Mouse (Mus musculus) heart, adult 2 months (tissue): ENCODE data around the gene Chrm1.

Experiments
- CTCF ChIP-seq: fragments of 200-600 bp; IDR thresholded peaks from 2 replicates; pipeline ENCODE4 v1.8.1; 2022; ENCODE audit warnings: antibody characterized with exemption, mild to moderate bottlenecking, moderate library complexity
- EP300 ChIP-seq: fragments of 200-500 bp; IDR thresholded peaks from 2 replicates; pipeline ENCODE4 v1.6.1; 2011; ENCODE audit warnings: low read depth, low read length, control low read depth; ENCODE audit not compliant: insufficient read depth
- POLR2A ChIP-seq: fragments of 200-500 bp; IDR thresholded peaks from 2 replicates; pipeline ENCODE4 v1.6.1; 2011; ENCODE audit warnings: mild to moderate bottlenecking, low read depth, low read length, control low read depth; ENCODE audit not compliant: insufficient read depth

DNA sequence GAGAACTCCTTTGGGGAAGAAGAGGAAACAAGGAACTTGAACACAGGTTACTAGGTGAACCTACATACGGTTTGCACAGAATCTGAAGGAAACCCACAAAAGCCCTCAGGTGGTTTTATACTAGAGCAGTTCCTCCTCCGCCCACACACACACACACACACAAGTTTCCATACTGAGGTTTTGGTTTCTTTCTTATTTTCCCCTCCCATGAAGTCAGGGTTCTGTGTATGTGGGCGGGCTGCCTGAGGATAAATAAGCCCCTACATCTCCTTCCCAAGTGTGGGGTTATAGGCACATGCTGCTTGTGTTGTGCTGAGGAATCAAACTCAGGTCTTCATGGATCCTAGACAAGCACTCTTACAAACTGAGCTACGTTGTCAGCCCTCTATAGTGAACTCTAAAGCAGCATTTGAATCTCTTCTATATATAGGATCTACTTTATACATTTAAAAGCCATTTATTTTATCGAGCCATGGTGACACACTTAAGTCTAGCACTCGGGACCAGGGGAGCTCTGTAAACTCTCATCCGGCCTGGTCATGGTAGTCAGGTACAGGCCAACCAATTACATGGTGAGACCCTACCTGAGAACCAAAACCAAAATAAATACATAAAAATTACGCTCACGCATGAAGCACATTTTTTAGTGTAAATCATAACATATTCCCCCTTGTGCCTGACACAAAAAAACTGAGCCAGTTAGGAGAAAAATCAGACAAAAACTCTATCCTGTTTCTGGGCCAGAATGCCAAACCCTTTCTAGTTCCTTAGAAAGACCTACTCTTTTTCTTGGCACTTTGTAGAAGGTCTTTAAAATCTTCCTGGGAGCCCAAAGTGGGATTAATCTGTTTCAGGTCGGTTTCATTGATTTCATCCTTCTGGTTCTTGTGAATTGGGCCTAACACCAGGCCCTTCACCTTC lies 48.6 kb downstream of the Chrm1 start:
- TF ChIP-seq CTCF (no peak), EP300 (no peak), POLR2A (no peak)
